Mouse (Mus musculus) urinary bladder, adult 2 months (tissue): Measurements from ENCODE around the gene Pdzrn3. TPM values are rescaled to one million over a fixed set of nuclear protein-coding genes. Genes with fewer than 3 reads are reported as not detected.

ENCODE experiments used
- DNase-seq: peaks from one replicate; pipeline ENCODE4 v3.0.0; 2022; ENCODE audit warnings: low spot score
- polyA plus RNA-seq: library from polyadenylated mRNA; depleted of rRNA; stranded (reverse); fragments of >200 nt; gene quantifications from 2 replicates; pipeline ENCODE4 v1.2.3, GENCODE M21; 2012; rRNA removed

The Pdzrn3 gene
- polyA plus RNA-seq = 53.6 and 79.1 TPM in 2 replicates

DNA sequence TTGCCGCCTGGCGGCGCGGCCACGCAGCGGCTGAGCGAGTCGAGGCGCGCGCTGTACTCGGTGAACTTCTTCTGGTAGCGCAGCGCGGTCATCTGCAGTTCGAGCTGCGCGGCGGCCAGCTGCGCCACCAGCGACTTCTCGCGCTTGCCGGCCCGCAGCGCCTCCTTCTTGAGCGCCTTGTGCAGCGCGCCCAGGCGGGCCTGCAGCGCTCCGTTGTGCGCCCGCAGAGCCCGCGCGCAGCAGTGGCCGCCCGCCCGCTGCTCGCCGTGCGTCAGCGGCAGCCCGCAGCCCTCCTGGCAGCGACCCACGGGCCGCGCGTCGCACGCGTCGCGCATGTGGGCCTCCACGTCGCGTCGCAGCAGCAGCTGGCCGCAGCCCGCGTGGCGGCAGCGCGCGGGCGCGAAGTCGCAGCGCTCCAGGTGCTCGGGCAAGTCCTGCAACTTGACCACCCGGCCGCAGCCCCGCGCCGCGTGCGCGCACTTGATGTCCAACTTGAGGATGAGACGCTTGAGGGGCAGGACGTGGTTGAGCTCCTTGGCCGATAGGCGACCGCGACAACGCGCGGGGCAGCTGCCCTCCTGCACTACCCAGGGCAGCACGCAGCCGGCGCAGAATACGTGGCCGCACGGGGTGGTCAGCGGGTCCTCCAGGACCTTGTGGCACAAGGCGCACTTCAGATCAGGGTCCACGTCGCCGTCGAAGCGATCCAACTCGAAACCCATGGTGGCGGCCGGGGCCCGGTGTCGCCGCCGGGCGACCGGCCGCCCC, at the start of gene Pdzrn3:
Gene Pdzrn3, minus strand, starts transcription at position 731 of the 768 bp plus-strand sequence.
- DNase-seq = peak; percentile 58

DNA sequence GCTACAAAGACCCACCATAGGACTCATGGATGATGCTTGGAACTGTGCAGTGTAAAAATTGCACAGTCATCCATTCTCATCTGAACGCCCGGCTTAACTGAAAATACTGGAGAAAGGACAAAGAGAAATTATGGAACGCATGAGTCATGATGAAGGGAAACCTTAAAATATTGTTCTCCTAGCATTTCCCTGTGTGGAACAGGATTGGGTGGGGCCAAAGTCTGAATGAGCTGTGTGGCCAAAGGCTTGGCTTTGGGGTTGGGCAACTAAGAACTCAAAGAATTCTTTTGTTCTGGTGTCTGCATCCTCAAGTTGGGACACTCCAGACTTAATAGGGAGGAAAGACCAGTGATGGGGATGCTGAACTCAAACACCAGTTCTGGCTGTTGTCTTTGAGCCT, 49.6 kb upstream of the Pdzrn3 start:
- no peak for DNase-seq

GRCm38 (mm10) chr6:101426301-101426700, 48.6 kb upstream of the Pdzrn3 start:
- no peak for DNase-seq

- no peak for DNase-seq
These were observed 44.6 kb upstream of the Pdzrn3 start for GRCm38 (mm10) chr6:101422084-101422954.

- DNase-seq = no peak
These were observed 40.5 kb upstream of the Pdzrn3 start for GRCm38 (mm10) chr6:101418213-101418612.

DNA sequence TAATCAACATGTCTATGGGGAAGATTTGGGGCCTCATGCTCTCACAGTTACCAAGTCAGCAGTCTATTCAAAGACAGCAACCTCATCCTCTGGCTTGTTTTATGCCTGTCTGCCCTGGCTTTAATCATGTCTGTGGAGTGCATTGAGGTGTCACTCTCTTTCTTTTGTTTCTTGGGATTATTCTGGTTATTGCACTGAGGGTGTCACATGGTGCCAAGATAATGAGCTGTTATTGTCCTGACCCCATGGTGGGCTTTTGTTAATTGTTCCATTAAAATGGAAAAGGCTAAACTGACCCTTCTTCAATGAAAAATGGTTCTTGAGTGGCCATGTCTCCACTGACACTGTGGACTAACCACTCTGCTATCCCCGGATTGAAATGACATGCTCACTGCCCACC, 34.0 kb upstream of the Pdzrn3 start:
- no peak for DNase-seq

DNA sequence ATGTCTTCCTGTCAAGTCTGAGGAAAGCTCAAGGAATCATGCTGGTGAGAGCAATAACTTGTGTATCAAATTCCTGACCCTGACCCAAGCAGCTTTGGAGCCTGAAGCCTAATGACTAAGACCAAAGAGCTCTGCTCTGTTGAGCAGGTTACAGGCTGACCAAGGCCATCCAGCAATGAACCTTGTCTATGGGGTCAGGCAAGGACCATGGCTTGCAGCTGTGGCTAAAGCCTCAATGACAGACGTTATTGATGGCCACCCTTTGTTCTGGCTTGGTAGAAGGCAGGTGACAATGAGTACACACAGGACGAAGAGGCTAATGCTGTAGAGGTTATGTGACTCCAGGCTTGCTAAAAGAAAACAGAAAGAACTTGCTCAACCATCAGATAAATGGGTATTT, 33.4 kb upstream of the Pdzrn3 start:
- DNase-seq = no peak

DNA sequence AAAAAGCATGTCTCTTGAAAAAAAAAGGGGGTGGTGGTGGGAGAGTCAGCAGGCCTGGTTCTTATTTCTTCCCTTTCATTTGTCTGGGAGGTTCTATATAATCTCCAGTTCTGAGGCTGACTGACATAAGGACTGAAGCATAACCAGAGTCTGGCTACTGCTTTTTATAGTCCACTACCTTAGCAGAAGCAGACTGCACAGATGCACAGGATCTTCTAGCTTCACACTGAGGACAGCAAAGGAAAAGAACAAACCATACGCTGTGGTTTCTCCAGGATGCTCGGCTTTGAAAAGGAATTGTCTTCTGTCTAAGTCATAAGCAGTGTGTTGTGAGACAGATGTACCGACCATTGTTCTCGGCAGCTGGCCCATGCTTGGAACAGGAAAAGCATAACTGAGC, 19.0 kb upstream of the Pdzrn3 start:
- no peak for DNase-seq

DNA sequence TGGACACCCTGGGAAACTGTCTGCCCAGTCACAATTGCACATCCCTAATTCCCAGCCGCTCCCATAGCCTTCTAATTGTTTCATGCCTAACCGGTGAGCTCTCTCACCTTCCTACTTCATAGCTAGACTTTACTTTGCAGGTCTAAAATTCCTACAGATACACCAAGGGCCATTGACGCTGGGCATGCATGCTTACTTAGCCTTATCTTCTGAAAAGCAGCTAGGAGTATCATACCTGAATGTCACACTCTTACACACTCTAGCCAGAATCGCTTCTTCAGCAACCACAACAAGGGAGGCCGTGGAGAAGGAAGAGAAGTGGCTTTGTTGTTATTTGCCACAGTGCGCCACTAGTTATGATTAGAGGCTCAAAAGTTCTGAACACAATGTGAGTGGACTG, 18.2 kb upstream of the Pdzrn3 start:
- DNase-seq = no peak

- no peak for DNase-seq
These were observed 15.1 kb upstream of the Pdzrn3 start for GRCm38 (mm10) chr6:101392801-101393117.

- DNase-seq = no peak
These were observed 14.6 kb upstream of the Pdzrn3 start for GRCm38 (mm10) chr6:101392107-101392800.

GRCm38 (mm10) chr6:101385490-101385889, 7.8 kb upstream of the Pdzrn3 start:
- DNase-seq = no peak

DNA sequence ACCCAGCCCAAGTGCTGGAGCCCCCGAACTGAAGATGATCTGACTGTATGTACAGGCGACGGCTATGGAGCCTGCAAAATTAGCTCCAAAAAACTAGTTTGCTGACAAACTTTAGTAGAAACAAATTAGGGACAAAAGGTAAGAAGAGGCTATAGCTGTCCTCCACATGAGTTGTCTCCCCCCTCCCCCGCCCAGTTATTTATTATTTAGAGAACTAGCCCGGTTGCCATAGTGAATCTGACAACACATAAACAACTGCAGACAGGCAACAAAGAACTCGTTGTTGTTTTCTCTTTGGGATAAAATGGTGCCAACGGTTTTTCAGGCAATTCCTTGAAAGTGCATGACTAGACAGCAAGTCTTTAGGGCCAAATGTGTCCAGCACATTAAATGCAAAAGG, 7.3 kb upstream of the Pdzrn3 start:
- no peak for DNase-seq

DNA sequence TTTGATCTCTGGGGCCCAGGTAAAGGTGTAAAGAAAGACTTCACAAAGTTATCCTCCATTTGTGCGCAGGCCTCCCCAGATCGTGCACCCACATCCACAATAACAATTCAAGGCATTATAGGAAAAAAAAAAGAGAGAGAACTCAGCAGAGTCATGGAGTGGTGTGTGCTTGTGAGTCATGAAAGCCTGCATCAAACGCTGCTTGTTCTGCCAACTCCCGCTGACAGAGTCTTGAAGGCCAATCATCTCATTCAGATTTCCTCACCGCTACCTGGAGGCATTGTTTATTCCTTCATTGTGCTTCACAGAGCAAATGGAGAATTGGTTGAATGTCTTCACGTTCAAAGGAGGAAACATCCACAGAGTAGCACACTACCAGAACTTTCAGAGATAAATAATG, 6.8 kb upstream of the Pdzrn3 start:
- DNase-seq = no peak

GRCm38 (mm10) chr6:101382891-101383290, 5.2 kb upstream of the Pdzrn3 start:
- no peak for DNase-seq

DNA sequence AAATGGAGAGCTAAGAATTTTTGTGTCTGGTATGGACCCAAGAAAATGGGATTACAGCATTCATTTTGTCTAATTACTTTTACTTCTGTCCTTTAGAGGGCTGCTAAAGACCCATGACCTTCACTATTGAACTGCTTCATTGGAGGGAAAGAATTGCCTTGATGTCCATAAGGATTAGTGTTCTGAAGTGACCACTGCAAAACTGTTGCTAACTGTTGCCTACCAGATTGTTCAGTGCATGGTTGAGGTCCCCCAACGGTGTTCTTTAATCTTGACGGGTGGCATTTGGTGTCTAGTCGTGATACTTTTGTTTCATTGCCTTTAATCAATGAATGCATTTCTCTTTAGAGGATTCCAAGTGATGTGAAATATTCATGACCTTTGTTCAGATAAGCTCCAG, 1.8 kb upstream of the Pdzrn3 start:
- no peak for DNase-seq

- DNase-seq = peak; percentile 68
These were observed 375 bp upstream of the Pdzrn3 start for GRCm38 (mm10) chr6:101377935-101378609.

- no peak for DNase-seq
These were observed 1.1 kb downstream of the Pdzrn3 start for GRCm38 (mm10) chr6:101376511-101377166.

GRCm38 (mm10) chr6:101376049-101376448, 1.6 kb downstream of the Pdzrn3 start:
- no peak for DNase-seq

GRCm38 (mm10) chr6:101374721-101375120, 3.0 kb downstream of the Pdzrn3 start:
- DNase-seq = peak; percentile 33

GRCm38 (mm10) chr6:101374186-101374585, 3.5 kb downstream of the Pdzrn3 start:
- no peak for DNase-seq
